Mouse (Mus musculus) embryo, embryonic 10 days (tissue): ENCODE measurements around the gene Elf2.
"Not testable (repeated sequence)": the region's sequence is repeated elsewhere in the genome, so short reads cannot be mapped to it uniquely, and the experiment has no call there.

ENCODE experiments used
- DNase-seq: peaks from one replicate; pipeline ENCODE4 v3.0.0-alpha.2; 2015; ENCODE audit warnings: low spot score

The Elf2 gene

DNA sequence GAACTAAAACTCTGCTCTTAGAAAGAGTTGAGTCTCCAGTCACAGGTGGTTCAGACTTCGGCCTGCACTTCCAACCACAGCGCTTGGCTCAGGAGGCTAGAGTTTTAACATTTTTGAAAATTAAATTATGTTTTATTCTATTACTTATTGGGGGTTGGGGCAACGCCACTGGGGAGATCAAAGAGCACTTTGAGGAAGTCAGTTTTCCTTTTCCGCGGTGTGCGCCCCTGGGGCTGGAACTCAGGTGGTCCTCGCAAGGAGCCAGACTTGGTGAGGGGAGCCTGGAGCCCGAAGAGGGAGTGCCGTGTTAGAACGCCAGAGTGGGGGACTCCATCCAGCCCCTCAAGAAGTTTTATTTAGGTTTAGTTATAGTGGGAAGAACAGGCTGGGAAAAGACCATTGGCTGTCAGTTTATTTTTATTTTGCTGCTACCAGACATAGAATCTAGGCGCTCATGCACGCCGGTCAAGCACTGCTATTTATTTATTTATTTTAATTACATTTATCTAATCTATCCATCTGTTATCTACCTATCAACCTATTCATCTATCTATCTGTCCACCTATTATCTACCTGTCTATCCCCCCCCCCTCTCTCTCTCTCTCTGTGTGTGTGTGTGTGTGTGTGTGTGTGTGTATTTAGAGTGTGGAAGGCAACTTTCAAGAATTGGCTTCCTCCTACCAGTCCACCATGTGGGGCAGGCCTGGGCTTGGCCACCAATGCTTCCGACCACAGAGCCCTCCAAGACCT lies 19.3 kb upstream of the Elf2 start:
- no peak for DNase-seq

GRCm38 (mm10) chr3:51358660-51359557 lies 18.4 kb upstream of the Elf2 start:
- peak; percentile 94 for DNase-seq

DNA sequence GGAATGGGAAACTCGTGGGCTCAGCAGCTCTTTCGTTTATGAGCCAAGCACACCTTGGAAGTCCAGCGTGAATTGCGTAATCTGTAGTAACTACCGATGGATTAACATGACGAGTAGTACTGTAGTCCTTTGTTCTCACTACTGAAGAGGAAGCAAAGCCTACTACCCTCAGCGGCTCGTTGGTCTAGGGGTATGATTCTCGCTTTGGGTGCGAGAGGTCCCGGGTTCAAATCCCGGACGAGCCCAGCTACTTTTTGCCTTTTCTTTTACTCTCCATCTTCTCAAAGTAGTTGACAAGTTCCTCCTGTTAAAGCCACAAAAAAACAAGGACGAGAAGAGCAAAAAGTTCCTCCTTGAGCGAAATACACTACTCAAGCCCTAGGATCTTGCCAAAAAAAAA lies 17.7 kb upstream of the Elf2 start:
- DNase-seq: peak; percentile 91

GRCm38 (mm10) chr3:51357624-51358023 lies 17.2 kb upstream of the Elf2 start:
- DNase-seq: peak; percentile 73

GRCm38 (mm10) chr3:51357078-51357477 lies 16.6 kb upstream of the Elf2 start:
- no peak for DNase-seq

DNA sequence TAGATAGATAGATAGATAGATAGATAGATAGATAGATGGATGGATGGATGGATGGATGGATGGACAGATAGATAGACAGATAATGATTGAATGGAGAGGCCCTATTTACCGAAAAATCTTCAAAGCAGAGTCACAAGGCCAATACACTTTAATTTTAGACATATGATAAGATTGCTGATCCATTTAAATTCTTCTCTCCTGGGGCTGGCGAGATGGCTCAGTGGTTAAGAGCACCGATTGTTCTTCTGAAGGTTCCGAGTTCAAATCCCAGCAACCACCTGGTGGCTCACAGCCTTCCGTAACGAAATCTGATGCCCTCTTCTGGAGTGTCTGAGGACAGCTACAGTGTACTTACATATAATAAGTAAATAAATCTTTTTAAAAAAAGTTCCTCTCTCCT lies 14.5 kb upstream of the Elf2 start:
- DNase-seq: not testable (repeated sequence)

DNA sequence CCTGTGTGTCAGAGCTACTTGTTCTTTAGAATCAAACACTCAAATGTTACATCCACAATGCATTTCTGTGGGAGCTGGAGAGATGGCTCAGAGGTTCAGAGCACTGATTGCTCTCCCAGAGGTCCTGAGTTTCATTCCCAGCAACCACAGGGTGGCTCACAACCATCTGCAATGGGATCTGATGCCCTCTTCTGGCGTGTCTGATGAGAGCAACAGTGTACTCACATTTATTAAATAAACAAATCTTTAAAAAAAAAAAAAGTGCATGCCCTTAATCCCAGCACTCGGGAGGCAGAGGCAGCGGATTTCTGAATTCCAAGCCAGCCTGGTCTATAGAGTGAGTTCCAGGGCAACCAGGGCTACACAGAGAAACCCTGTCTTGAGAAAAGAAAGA lies 13.6 kb upstream of the Elf2 start:
- no peak for DNase-seq

GRCm38 (mm10) chr3:51353325-51354033 lies 13.0 kb upstream of the Elf2 start:
- peak; percentile 51 for DNase-seq

DNA sequence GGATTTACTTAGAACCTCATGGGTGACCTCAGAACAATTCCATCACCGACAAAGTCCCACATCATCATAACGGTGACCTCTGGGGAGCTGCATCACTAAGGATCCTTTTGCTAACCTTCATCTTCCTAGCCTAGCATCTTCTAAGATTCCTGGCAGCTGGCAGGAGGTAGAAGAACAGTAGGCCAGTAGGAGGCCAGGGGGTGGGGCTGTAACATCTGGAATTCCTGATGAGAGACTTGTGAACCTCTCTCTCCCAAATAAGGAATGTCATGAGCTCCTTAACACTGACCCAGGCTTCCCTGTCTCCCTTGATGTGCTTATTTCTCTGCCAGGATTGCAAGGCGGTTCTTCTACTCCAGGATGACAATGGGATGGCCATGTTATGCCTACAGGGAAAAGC lies 10.3 kb upstream of the Elf2 start:
- DNase-seq: no peak

DNA sequence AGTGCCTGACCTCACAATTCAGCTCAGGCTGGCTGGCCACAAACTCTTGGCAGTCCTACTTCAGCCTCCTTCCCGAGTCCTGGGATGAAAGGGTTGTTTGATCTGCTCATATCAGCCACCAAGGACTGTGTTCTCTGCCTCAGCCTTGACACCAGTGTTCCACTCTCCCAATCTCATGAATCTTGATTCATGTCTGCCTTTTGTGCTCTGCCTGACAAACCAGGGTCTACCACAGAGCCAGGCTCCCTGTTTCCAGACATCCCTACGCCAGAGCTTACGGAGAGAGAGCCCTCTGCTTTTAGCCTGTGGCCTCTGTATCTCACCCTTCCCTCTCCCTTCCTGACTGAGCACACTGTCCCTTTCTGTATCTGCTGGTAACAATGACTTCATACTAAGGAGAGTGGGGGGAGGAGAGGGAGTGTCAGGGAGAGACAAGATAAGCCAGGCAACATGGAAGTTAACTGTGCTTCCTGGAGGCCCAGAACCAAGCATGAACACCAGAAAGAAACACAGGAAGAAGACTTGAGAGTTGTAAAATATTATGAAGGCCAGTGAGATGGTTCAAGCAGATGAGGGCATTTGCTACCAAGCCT lies 8.3 kb upstream of the Elf2 start:
- no peak for DNase-seq

GRCm38 (mm10) chr3:51345017-51345416 lies 4.6 kb upstream of the Elf2 start:
- not testable (repeated sequence) for DNase-seq

DNA sequence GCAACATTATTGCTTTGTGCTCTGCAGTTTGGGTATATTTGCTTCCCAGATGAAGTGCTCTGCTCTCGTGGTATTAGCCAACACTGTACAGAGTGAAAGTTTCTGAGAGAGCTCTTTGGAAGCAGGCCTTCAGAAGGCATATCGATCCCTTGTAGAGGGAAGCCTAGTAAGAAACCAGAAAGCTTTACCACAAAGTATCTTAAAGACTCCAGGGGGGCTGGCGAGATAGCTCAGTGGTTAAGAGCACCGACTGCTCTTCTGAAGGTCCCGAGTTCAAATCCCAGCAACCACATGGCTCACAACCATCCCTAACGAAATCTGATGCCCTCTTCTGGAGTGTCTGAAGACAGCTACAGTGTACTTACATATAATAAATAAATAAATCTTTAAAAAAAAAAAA lies 3.7 kb upstream of the Elf2 start:
- DNase-seq: not testable (repeated sequence)

GRCm38 (mm10) chr3:51343260-51343659 lies 2.8 kb upstream of the Elf2 start:
- DNase-seq: no peak

- no peak for DNase-seq
Observed at GRCm38 (mm10) chr3:51342152-51342551, 1.7 kb upstream of the Elf2 start.

- DNase-seq: peak; percentile 83
Observed at GRCm38 (mm10) chr3:51341268-51342081, 1.0 kb upstream of the Elf2 start.

DNA sequence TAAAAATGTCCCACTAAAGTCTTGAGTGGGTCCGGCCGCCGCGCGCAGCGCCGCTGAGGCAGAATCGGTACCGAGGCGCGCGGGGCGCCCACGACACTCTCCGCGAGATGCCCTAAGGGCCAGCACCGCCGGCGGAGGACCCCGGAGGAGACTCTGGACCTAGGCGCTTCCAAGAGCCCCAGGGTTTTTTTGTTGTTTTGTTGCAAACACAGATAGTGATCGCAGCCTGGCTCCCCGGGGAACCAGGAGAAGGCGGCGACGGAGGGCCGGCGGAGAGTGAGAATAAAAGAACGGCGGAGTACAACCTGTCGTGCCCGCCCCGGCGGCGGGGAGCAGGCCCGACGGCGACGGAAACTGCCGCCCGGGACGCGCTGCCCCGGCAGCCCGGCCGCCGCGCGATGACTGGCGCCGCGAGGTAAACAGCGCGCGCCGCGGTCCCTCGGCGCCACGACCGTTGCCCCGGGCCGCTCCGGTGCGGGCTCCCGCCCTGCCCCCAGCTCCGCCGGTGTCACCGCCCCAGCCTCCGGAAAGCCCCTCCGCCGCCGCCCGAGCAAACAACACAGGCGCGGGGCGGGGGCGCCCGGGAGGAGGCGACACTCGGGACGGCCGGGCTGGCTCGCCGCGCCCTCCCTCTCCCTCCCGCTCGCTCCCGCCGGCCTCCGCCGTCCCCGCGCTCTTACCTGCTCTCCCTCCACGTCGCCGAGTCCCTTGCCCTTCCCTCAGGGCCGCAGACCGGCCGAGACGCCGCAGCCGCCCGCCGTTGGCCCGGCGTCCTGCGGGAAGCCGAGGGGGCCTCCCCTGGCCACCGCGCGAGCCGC lies 520 bp downstream of the Elf2 start:
- DNase-seq: peak; percentile 57

GRCm38 (mm10) chr3:51339378-51339733 lies 1.1 kb downstream of the Elf2 start:
- DNase-seq: no peak

DNA sequence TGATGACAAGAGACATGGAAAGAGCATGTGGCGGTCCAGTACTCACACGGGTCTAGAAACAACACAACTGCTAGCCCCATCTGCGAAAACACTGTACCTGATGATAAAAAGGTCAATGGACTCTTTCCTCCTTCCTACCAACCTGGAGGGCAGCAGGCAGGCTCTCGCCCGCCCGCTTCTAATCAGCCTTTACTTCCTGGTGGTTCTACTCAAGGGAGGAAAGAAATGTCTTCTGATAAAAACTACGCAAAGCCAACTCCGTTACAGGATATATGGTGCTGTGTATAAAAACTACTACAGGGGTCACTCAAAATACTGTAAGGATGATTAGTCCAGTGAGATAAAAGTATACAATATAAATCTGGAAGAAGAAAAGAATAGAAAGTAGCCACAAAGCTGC lies 5.1 kb downstream of the Elf2 start:
- DNase-seq: no peak

DNA sequence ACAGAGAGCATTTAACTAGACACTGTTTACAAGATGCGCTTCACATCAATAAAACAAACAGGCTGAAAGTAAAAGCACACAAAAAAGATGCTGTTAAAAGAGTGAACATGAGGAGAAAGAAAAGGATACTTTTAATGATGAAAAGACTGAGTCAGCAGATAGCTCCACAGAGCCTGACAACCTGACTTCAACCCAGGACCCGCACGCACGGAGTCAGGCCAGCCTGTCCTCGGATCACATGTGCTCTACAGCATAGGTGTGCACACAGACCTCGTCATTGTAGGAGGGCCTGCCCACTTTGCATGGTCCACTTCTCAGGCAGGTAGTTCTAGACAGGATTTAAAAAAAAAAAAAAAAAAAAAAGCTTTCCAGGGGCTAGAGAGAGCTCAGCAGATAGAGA lies 6.5 kb downstream of the Elf2 start:
- no peak for DNase-seq

- DNase-seq: no peak
Observed at GRCm38 (mm10) chr3:51333234-51333889, 7.1 kb downstream of the Elf2 start.
